Mouse (Mus musculus) cerebellum, adult 2 months (tissue): Measurements from ENCODE around the gene Lamb3.

Experiments used
- CTCF ChIP-seq: fragments of 200-500 bp; IDR thresholded peaks from 2 replicates; pipeline ENCODE4 v1.5.1; 2011; ENCODE audit warnings: low read depth, mild to moderate bottlenecking, control low read depth, low read length, moderate library complexity, borderline replicate concordance; ENCODE audit not compliant: insufficient read depth
- POLR2A ChIP-seq: fragments of 200-500 bp; IDR thresholded peaks from 2 replicates; pipeline ENCODE4 v1.6.1; 2011; ENCODE audit warnings: low read length, control low read depth, borderline replicate concordance; ENCODE audit not compliant: insufficient read depth

DNA sequence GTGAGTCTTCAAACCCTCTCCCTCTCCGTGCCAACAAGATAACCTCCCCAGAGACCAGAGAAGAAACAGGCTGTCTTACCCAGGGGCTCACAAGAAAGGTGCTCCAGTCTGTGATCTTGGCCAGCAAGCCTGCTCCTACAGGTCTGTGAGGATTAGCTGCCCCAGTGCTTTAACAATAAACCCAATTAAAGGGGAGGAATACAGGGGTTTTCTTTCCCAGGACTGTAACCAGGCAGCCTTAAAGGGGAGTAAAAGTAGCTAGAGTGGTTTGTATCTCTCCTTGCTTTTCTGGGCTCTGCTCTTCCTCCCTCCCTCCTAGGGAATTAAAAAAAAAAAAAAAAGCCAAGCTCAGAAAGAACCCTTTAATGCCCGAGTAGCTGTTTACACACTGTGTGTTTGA is 162.6 kb downstream of the Lamb3 start, which contains the start of gene Camk1g:
- TF ChIP-seq CTCF: no peak
- no peak for TF ChIP-seq POLR2A
